Mouse (Mus musculus) testis, adult 10 weeks (tissue): Measurements from ENCODE around the gene Bzw2. TPM values are rescaled to one million over a fixed set of nuclear protein-coding genes. Genes with fewer than 3 reads are reported as not detected.

Source experiments
- polyA plus RNA-seq: library from polyadenylated mRNA; stranded (reverse); fragments of 350-450 nt; fragmentation: Illumina TruSeq; extraction: RNeasy Lipid Tissue Mini Kit (QIAGEN cat#74804); gene quantifications from one replicate; pipeline ENCODE4 v1.2.3, GENCODE M21; 2014; ENCODE audit warnings: low read depth, low replicate concordance

Gene Bzw2
- polyA plus RNA-seq, result 4.4 TPM

GRCm38 (mm10) chr12:36157638-36158308, at the start of gene Bzw2:
Gene Bzw2 (minus strand): TSS chr12:36158080.

DNA sequence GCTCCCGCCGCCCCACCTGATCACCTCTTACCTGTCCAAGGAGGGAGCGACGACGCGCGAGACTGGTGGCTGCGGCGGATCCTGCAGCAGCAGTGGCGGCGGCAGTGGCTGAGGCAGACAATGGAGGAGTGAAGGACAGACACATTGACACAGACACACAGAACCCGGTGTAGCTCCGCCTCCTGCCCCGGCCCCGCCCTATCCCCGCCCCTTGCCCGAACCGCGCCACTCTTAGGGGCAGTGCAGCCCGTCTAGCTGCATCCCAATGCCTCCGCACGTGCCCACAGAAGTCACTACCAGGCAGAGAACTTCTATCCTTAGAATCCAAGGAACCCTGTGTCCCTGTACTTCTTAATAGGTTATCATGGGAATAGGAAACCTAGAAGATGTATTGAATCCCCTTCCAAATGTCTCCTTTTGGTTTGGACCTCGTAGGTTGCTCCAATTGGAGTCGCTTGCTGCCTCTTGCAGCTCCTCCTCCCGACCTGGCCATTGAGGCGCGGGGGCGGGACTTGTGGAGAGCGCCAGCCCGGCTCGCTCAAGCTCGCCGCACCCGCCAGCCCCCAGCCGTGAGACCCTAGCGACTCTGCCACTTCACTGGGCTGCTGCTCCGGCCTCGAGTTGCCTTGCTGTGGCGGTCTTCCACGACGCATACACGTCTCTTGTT, 1.1 kb downstream of the Bzw2 start, which contains the start of gene Ankmy2:
Gene Ankmy2, plus strand, starts transcription at position 478 of the 667 bp plus-strand sequence.

DNA sequence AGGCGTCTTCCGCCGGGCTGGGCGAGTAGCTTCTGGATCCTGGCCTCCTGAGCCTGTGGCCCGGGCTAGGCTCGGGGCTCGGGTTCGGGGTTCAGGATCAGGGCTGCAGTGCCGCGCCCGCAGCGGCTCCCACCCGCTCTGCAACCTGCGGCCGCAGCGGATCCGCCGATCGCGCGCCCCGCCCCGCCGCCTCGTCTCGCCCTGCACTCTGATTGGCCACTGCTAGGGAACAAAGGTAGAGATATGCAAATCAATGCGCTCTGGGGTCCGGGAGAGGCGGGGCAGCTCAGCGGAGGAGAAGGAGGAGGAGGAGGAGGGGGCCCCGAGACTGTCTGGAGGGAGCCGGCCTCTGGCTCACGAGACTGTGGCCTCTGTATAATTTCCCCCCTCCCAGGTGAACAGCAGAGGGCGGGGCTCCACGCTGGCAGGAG, 115.5 kb downstream of the Bzw2 start, which contains the start of gene Tspan13:
Gene Tspan13, minus strand, starts transcription at position 153 of the 431 bp plus-strand sequence.

Other genes with a start within 250 kb of the Bzw2 start
- gene Agr3, start 232.5 kb downstream of the Bzw2 start, polyA plus RNA-seq, result 8.4 TPM
- gene Agr2, start 165.2 kb downstream of the Bzw2 start, polyA plus RNA-seq, result not detected
- gene Tspan13, start 115.6 kb downstream of the Bzw2 start, polyA plus RNA-seq, result 19.3 TPM
- gene Ankmy2, start 966 bp downstream of the Bzw2 start, polyA plus RNA-seq, result 4.6 TPM
- 121 TPM for gene Lrrc72, start 95.3 kb upstream of the Bzw2 start, polyA plus RNA-seq
- 2.1 TPM for gene Sostdc1, start 156.1 kb upstream of the Bzw2 start, polyA plus RNA-seq
- gene Ispd, start 223.4 kb upstream of the Bzw2 start, polyA plus RNA-seq, result 11.3 TPM
- gene D630036H23Rik, start 224.1 kb upstream of the Bzw2 start, polyA plus RNA-seq, result not detected